Mouse (Mus musculus) bone marrow, adult 2 months (tissue): Measurements from ENCODE around the gene Mtss1l. TPM values are rescaled to one million over a fixed set of nuclear protein-coding genes. Genes with fewer than 3 reads are reported as not detected.

Source experiments
- H3K27ac ChIP-seq: fragments of 200-500 bp; 2 replicates; pipeline ENCODE4 v1.5.1; 2012; ENCODE audit warnings: low read depth, mild to moderate bottlenecking, control low read depth, inconsistent platforms, low read length; ENCODE audit not compliant: control insufficient read depth, poor library complexity, insufficient read depth
- H3K4me1 ChIP-seq: fragments of 200-500 bp; 2 replicates; pipeline ENCODE4 v1.6.1; 2011; ENCODE audit warnings: low read length; ENCODE audit not compliant: control insufficient read depth, insufficient read depth
- H3K4me3 ChIP-seq: fragments of 200-500 bp; replicated peaks from 2 replicates; pipeline ENCODE3; 2011; ENCODE audit warnings: mild to moderate bottlenecking, low read depth, low read length, control low read depth; ENCODE audit not compliant: control insufficient read depth
- CTCF ChIP-seq: fragments of 200-500 bp; IDR thresholded peaks from 2 replicates; pipeline ENCODE4 v1.5.1; 2011; ENCODE audit warnings: low read length, control low read depth; ENCODE audit not compliant: control insufficient read depth, insufficient read depth
- POLR2A ChIP-seq: fragments of 200-500 bp; IDR thresholded peaks from 2 replicates; pipeline ENCODE4 v1.6.1; 2011; ENCODE audit warnings: low read depth, mild to moderate bottlenecking, control low read depth, low read length, borderline replicate concordance; ENCODE audit not compliant: control insufficient read depth
- WGBS: fragments of 180-500 bp; shearing (Covaris S2); methylation state at CpG from one replicate; pipeline ENCODE4 v1.1.7; 2018; 5-methylcytosine and 5-hydroxymethylcytosine counted together
- polyA plus RNA-seq: library from polyadenylated mRNA; stranded (reverse); fragments of >200 nt; gene quantifications from 2 replicates; pipeline ENCODE4 v1.2.4, GENCODE M21; 2011; ENCODE audit warnings: low replicate concordance; ENCODE audit not compliant: missing spikeins, insufficient read depth, insufficient read length

Gene Mtss1l
- polyA plus RNA-seq, 1 experiment, result 7.6 TPM

GRCm38 (mm10) chr8:110713073-110713472 is 8.2 kb upstream of the Mtss1l start:
- Histone ChIP-seq H3K4me1 (no peaks in the 10 kb centered on the region), H3K4me3 (no peak overlapping the region), H3K27ac (no peak overlapping the region)
- TF ChIP-seq POLR2A, result no peak
- no peak for TF ChIP-seq CTCF
- 90% methylated on average over 7 of the region's 7 CpGs for WGBS

- WGBS, result 83% methylated on average over 15 of the region's 15 CpGs
- no peak for TF ChIP-seq CTCF
- no peak for TF ChIP-seq POLR2A
- Histone ChIP-seq H3K4me1 (no peaks in the 10 kb centered on the region), H3K27ac (no peak overlapping the region), H3K4me3 (no peak overlapping the region)
Observed at GRCm38 (mm10) chr8:110714827-110715519, 6.3 kb upstream of the Mtss1l start.

GRCm38 (mm10) chr8:110716075-110716474 is 5.2 kb upstream of the Mtss1l start:
- H3K4me1 ChIP-seq, result no peaks in the 10 kb centered on the region
- TF ChIP-seq CTCF (no peak), POLR2A (no peak)
- WGBS, result 93% methylated on average over 4 of the region's 4 CpGs
- H3K4me3 ChIP-seq, result no peak overlapping the region
- H3K27ac ChIP-seq, result no peak overlapping the region

GRCm38 (mm10) chr8:110717131-110717530 is 4.1 kb upstream of the Mtss1l start:
- Histone ChIP-seq H3K4me1 (no peaks in the 10 kb centered on the region), H3K4me3 (no peak overlapping the region), H3K27ac (no peak overlapping the region)
- WGBS, result 73% methylated on average over 7 of the region's 7 CpGs
- TF ChIP-seq POLR2A (no peak), CTCF (no peak)

- WGBS, result 80% methylated on average over 8 of the region's 8 CpGs
- Histone ChIP-seq H3K4me1 (no peaks in the 10 kb centered on the region), H3K27ac (no peak overlapping the region), H3K4me3 (no peak overlapping the region)
- TF ChIP-seq CTCF (no peak), POLR2A (no peak)
Observed at GRCm38 (mm10) chr8:110718209-110718968, 2.9 kb upstream of the Mtss1l start.

GRCm38 (mm10) chr8:110718969-110719670 is 2.2 kb upstream of the Mtss1l start:
- Histone ChIP-seq H3K27ac (no peak overlapping the region), H3K4me1 (no peaks in the 10 kb centered on the region), H3K4me3 (no peak overlapping the region)
- no peak for TF ChIP-seq POLR2A
- no peak for TF ChIP-seq CTCF
- WGBS, result 33% methylated on average over 12 of the region's 12 CpGs

- WGBS, result 77% methylated on average over 6 of the region's 6 CpGs
- Histone ChIP-seq H3K4me1 (no peaks in the 10 kb centered on the region), H3K27ac (no peak overlapping the region)
Observed at GRCm38 (mm10) chr8:110719898-110720653, 1.2 kb upstream of the Mtss1l start.

More at GRCm38 (mm10) chr8:110719898-110720653, 1.2 kb upstream of the Mtss1l start:
- no peak for TF ChIP-seq POLR2A
- no peak for TF ChIP-seq CTCF
- no peak overlapping the region for H3K4me3 ChIP-seq
